Mouse (Mus musculus) stomach, embryonic 14.5 days (tissue): ENCODE measurements at regions not wholly inside any gene's neighbourhood (a gene's known extent, or its start where the extent isn't known, plus 50 kb on each side); places are given as distances from the start of the nearest gene placed in this dataset.

Experiments used
- ATAC-seq: fragments of 200-750 bp; cut with Nextera tagmentation; 2 replicates; pipeline ENCODE4 v1.8.0; 2017; ENCODE audit warnings: low read depth, moderate TSS enrichment; ENCODE audit not compliant: insufficient number of reproducible peaks, insufficient read depth, low FRiP score
- H3K27ac ChIP-seq: fragments of 300-500 bp; sonication (generic); 2 replicates; pipeline ENCODE4 v1.5.1; 2014; ENCODE audit warnings: mild to moderate bottlenecking, low read length, moderate library complexity, mixed read lengths
- H3K27me3 ChIP-seq: fragments of 300-500 bp; sonication (generic); 2 replicates; pipeline ENCODE4 v1.6.1; 2014; ENCODE audit warnings: low read length, control low read depth, mixed read lengths; ENCODE audit not compliant: control insufficient read depth, insufficient read depth
- H3K36me3 ChIP-seq: fragments of 300-500 bp; sonication (generic); 2 replicates; pipeline ENCODE4 v1.6.1; 2014; ENCODE audit warnings: mild to moderate bottlenecking, control low read depth, low read length, moderate library complexity, mixed read lengths; ENCODE audit not compliant: control insufficient read depth, insufficient read depth
- H3K4me1 ChIP-seq: fragments of 300-500 bp; sonication (generic); 2 replicates; pipeline ENCODE4 v1.6.1; 2014; ENCODE audit warnings: low read length, control low read depth, mixed read lengths; ENCODE audit not compliant: control insufficient read depth, insufficient read depth
- H3K4me2 ChIP-seq: fragments of 300-500 bp; sonication (generic); replicated peaks from 2 replicates; pipeline ENCODE4 v1.6.1; 2014; ENCODE audit warnings: low read depth, low read length, control low read depth
- H3K4me3 ChIP-seq: fragments of 300-500 bp; sonication (generic); 2 replicates; pipeline ENCODE4 v1.5.1; 2014; ENCODE audit warnings: low read depth, low read length, control low read depth
- H3K9ac ChIP-seq: fragments of 300-500 bp; sonication (generic); replicated peaks from 2 replicates; pipeline ENCODE4 v1.6.1; 2014; ENCODE audit warnings: low read depth, mild to moderate bottlenecking, control low read depth, low read length, moderate library complexity, mixed read lengths
- H3K9me3 ChIP-seq: fragments of 300-500 bp; sonication (generic); 2 replicates; pipeline ENCODE4 v1.6.1; 2016; ENCODE audit warnings: low read depth, low read length, control low read depth; ENCODE audit not compliant: control insufficient read depth
- WGBS: fragments of 180-500 bp; shearing (Covaris S2); extraction: QIAGEN DNeasy Blood & Tissue Kit; methylation state at CpG from one replicate; pipeline ENCODE4 v1.1.7; 2014; 5-methylcytosine and 5-hydroxymethylcytosine counted together

DNA sequence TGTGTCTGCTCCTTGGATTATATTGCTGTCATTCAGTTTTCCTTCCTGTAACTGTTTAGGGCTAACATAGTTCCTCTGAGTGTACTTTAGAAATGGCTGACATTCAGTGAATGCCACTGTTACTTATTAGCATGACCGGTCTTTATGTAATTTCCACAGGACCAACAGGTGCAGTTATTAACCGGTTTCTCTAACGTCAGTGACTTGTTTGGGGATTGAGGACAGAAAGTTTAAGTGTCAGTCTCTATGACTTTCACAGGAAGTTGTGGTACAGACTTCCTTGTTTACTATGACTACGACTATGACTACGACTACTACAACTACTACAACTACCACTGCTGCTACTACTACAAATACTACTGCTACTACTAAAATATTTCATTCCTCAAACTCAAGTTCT, 170.4 kb upstream of the Ptger4 start:
- H3K36me3 ChIP-seq: no peaks in the 10 kb centered on the region
- 91% methylated on average over 5 of the region's 5 CpGs for WGBS
- no peak overlapping the region for H3K4me2 ChIP-seq
- H3K27ac ChIP-seq: no peak overlapping the region
- no peak overlapping the region for H3K4me3 ChIP-seq
- ATAC-seq: no peak
- no peaks in the 10 kb centered on the region for H3K27me3 ChIP-seq
- no peaks in the 10 kb centered on the region for H3K9me3 ChIP-seq
- H3K9ac ChIP-seq: no peak overlapping the region
- H3K4me1 ChIP-seq: no peaks in the 10 kb centered on the region

DNA sequence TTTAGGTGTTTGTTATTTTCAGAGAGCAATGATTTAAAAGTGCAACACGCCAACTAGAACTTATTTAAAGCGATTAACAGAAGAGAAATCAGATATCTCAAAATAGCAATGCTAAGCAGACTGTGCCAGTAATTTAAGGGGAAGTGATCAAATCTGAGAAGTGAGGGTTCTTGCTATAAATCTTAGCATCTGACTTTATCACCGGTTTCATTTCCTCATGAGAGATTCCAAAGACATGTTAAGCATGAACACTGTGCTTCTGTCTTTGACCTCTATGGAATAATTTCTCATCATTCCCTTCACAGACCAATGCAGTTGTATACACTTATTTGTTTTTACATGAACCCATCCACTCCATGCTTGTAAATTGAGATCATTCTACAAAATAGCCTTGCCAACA, 172.0 kb upstream of the Ptger4 start:
- no peak for ATAC-seq
- Histone ChIP-seq H3K9ac (no peak overlapping the region), H3K27me3 (no peaks in the 10 kb centered on the region), H3K4me2 (no peak overlapping the region), H3K4me3 (no peak overlapping the region), H3K9me3 (no peaks in the 10 kb centered on the region), H3K4me1 (no peaks in the 10 kb centered on the region), H3K27ac (no peak overlapping the region), H3K36me3 (no peaks in the 10 kb centered on the region)
- 90% methylated on average over 3 of the region's 3 CpGs for WGBS

- no peak for ATAC-seq
- H3K9ac ChIP-seq: no peak overlapping the region
- 77% methylated on average over 3 of the region's 3 CpGs for WGBS
Measured at GRCm38 (mm10) chr15:5426641-5427040, 182.7 kb upstream of the Ptger4 start.

DNA sequence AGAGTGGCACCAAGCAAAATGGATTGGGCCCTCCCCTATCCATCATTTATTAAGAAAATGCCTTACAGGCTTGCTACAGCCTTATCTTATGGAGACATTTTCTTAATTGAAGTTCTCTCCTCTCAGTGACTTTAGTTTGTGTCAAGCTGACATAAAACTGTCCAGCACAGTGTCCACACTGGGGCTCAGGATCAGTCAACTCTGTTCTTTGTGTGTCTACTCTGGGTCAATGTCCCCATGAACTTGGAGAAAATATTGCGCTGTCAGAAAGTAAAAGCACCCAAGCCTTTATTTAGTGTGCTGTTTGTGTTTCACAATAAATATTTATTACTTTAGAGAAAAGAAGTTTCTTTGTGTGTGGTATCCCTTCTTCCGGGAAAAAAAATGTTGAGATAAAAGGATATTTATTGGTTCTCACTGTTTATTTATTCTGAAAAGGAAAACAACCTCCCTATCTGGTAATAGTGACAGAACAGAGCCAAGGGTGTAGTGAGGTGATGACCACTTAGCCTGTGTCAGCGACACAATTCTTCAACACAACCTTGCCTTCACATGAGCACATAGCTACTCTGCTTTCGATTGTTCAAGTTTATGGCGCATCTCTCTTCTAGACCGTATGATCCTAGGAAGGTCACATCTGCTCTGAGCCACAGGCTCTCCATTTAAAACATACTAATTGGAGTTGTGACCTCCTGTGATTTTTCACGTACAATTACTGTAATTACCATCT, 183.5 kb upstream of the Ptger4 start:
- 81% methylated on average over 7 of the region's 7 CpGs for WGBS
- no peaks in the 10 kb centered on the region for H3K4me1 ChIP-seq
- no peak overlapping the region for H3K4me3 ChIP-seq
- H3K9me3 ChIP-seq: no peaks in the 10 kb centered on the region
- H3K9ac ChIP-seq: no peak overlapping the region
- no peaks in the 10 kb centered on the region for H3K36me3 ChIP-seq
- no peak overlapping the region for H3K27ac ChIP-seq
- H3K27me3 ChIP-seq: no peaks in the 10 kb centered on the region
- H3K4me2 ChIP-seq: no peak overlapping the region
- ATAC-seq: no peak

More at GRCm38 (mm10) chr15:5426641-5427040, 182.7 kb upstream of the Ptger4 start:
- no peaks in the 10 kb centered on the region for H3K9me3 ChIP-seq
- H3K27me3 ChIP-seq: no peaks in the 10 kb centered on the region
- H3K27ac ChIP-seq: no peak overlapping the region
- H3K4me1 ChIP-seq: no peaks in the 10 kb centered on the region
- no peak overlapping the region for H3K4me3 ChIP-seq
- no peak overlapping the region for H3K4me2 ChIP-seq
- no peaks in the 10 kb centered on the region for H3K36me3 ChIP-seq

DNA sequence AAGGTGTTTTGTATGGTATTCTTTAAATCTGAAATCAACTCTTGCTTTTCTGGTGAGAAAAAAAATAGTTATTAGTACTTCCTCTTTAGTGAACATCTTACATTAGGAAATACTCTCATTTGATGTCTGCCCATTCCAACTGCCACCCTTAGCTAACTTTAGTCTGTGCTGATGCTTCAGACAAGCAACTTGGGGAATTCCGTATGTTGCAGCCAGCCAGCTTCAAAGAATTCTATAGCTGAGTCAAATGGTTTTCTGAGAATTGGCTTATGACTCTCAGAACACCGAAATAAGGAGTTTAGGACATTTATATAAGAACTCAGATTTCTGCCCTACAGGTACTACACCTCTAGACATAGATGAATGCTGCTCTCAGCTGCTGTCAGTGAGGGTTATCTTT, 188.0 kb upstream of the Ptger4 start:
- H3K4me2 ChIP-seq: no peak overlapping the region
- no peak overlapping the region for H3K9ac ChIP-seq
- 77% methylated on average over 2 of the region's 2 CpGs for WGBS
- H3K27me3 ChIP-seq: no peaks in the 10 kb centered on the region
- no peaks in the 10 kb centered on the region for H3K36me3 ChIP-seq
- H3K4me1 ChIP-seq: no peaks in the 10 kb centered on the region
- no peak for ATAC-seq
- H3K4me3 ChIP-seq: no peak overlapping the region
- no peak overlapping the region for H3K27ac ChIP-seq
- H3K9me3 ChIP-seq: no peaks in the 10 kb centered on the region

- H3K4me1 ChIP-seq: no peaks in the 10 kb centered on the region
- no peaks in the 10 kb centered on the region for H3K27me3 ChIP-seq
- no peaks in the 10 kb centered on the region for H3K36me3 ChIP-seq
- no peak overlapping the region for H3K4me3 ChIP-seq
- H3K9me3 ChIP-seq: no peaks in the 10 kb centered on the region
- ATAC-seq: no peak
- no peak overlapping the region for H3K27ac ChIP-seq
- no peak overlapping the region for H3K9ac ChIP-seq
- WGBS: 76% methylated on average over 1 of the region's 1 CpGs
- no peak overlapping the region for H3K4me2 ChIP-seq
Measured at GRCm38 (mm10) chr15:5437020-5437419, 193.0 kb upstream of the Ptger4 start.

- no peak overlapping the region for H3K27ac ChIP-seq
- WGBS: 69% methylated on average over 9 of the region's 9 CpGs
- no peaks in the 10 kb centered on the region for H3K27me3 ChIP-seq
- H3K9me3 ChIP-seq: no peaks in the 10 kb centered on the region
- H3K4me1 ChIP-seq: no peaks in the 10 kb centered on the region
- H3K9ac ChIP-seq: no peak overlapping the region
- H3K36me3 ChIP-seq: no peaks in the 10 kb centered on the region
- no peak overlapping the region for H3K4me3 ChIP-seq
- no peak overlapping the region for H3K4me2 ChIP-seq
- no peak for ATAC-seq
Measured at GRCm38 (mm10) chr15:5446040-5446755, 202.2 kb upstream of the Ptger4 start.

DNA sequence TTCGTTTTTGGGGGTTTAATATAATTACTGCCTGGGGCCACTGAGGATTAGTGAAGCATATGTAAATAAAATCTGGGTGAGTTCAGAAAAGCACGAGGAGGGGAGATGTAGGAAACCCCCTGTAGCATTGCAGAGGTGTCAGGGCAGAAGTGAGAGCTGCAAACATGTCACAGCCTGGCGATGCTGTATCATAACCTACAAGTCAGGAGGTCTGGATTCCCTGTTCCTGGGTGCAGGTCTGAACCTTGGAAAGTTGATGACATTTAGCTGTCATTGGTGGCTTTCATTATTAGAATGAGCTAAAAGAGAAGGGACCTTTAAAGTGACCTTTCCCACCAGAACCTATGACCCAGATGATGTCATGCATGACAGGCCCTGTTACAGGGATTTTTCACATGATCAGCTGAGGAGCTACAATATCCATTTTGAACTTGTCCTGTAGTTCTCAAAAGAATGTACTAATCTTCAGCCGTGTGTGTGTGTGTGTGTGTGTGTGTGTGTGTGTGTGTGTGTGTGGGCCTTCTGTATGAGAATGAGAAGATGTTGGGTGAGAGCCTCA, 202.8 kb upstream of the Ptger4 start:
- Histone ChIP-seq H3K9me3 (no peaks in the 10 kb centered on the region), H3K27ac (no peak overlapping the region)
- ATAC-seq: no peak

More for the DNA sequence above, 202.8 kb upstream of the Ptger4 start:
- no peak overlapping the region for H3K4me2 ChIP-seq
- no peak overlapping the region for H3K4me3 ChIP-seq
- H3K36me3 ChIP-seq: no peaks in the 10 kb centered on the region
- no peaks in the 10 kb centered on the region for H3K4me1 ChIP-seq
- H3K27me3 ChIP-seq: no peaks in the 10 kb centered on the region
- H3K9ac ChIP-seq: no peak overlapping the region
- WGBS: 62% methylated on average over 4 of the region's 4 CpGs
